Mouse (Mus musculus) C2C12 (cell line): Measurements from ENCODE around the gene Cox6b2.

Source experiments
- CTCF ChIP-seq: IDR thresholded peaks from one replicate; pipeline ENCODE4 v1.5.1; 2011; ENCODE audit not compliant: control insufficient read depth, insufficient read depth, insufficient read length
- MAX ChIP-seq: IDR thresholded peaks from one replicate; pipeline ENCODE4 v1.6.1; 2011; ENCODE audit warnings: mild to moderate bottlenecking, control low read depth
- MYOD1 ChIP-seq: IDR thresholded peaks from one replicate; pipeline ENCODE4 v1.6.1; 2011; ENCODE audit warnings: low read depth; ENCODE audit not compliant: control insufficient read depth, insufficient read length
- MYOG ChIP-seq: IDR thresholded peaks from one replicate; pipeline ENCODE4 v1.6.1; 2011; ENCODE audit not compliant: control insufficient read depth, insufficient read length; ENCODE audit errors: extremely low read depth

DNA sequence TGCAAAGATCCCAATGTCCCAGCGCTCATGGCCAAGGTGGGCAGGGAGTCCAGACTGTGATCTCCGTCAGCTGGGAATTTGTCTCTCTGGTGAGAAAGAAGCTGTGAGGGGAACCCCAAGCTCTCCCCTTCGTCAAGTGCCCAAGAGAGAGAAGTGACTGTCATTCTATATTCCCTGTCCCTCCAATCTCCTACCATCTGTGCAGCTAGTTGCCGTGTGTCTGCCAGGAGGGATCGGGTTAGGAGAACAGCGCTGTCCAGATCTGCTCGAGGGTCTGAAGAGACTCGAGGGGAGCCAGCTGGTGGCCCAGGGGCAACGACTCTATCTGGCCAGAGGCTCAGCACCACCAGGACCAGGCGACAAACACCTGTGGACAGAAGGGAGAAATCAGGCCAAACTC lies 23.2 kb upstream of the Cox6b2 start:
- no peak for TF ChIP-seq CTCF
- TF ChIP-seq MAX = no peak
- TF ChIP-seq MYOG = no peak
- TF ChIP-seq MYOD1 = no peak
